Mouse (Mus musculus): ENCODE measurements around the gene Slc25a11.

- no peak for TF ChIP-seq CTCF (IDR thresholded peaks at IDR 0.05; ENCODE audit: low read depth)
- no peak for TF ChIP-seq EP300 (IDR thresholded peaks at IDR 0.05; ENCODE audit: low read depth)
These were observed 13.3 kb upstream of the Slc25a11 start for GRCm38 (mm10) chr11:70660571-70660970.

All from liver, embryonic 14.5 days (tissue).